Mouse (Mus musculus) MN1 (cell line): ENCODE results near the gene Uso1.
A peak's percentile ranks its signal among the peaks of the same experiment; 100 is the strongest.

ENCODE experiments used
- DNase-seq: peaks from one replicate; pipeline ENCODE4 v3.0.0-alpha.2; 2016; ENCODE audit warnings: low spot score

The Uso1 gene

DNA sequence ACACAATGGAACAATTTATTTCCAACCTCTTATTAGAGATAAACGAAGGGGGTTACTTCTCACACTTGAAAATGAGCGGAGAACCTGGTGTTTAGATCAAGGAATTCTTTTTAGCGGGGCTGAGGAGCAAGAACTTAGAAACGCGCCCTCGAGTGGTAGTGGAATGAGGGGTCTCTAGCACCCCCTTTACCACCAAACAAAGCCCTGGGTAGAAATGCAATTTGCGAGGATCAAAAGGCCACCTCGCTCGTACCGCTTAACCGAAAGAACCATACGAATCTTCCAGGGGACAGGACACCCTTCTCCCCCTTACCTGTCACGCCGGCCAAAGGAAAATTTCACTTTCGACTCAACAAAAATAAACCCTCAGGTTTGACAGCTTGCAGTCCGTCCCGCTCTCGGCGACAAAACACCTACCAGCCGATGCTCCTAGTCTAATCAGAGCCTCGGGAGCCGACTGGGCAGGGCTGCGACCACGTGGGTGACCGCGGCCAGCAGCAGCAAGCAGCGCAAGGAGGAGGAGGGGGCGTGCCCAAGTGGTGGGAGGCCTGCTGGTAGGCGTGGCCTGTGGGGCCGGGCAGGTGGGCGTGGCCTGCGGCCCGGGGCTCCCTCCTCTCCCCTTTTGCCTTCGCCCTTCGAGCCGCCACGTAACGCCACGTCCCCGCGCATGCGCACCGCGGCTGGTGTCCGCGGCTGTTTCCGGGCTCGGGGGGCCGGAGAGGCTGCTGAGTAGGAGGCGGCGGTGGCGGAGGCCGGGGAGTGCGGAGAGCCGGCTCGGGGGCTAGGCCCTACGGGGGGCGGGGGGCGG, at the start of gene Uso1:
Gene Uso1 (plus strand): TSS at position 700 of the 808 bp plus-strand sequence.
- DNase-seq = peak; percentile 98

DNA sequence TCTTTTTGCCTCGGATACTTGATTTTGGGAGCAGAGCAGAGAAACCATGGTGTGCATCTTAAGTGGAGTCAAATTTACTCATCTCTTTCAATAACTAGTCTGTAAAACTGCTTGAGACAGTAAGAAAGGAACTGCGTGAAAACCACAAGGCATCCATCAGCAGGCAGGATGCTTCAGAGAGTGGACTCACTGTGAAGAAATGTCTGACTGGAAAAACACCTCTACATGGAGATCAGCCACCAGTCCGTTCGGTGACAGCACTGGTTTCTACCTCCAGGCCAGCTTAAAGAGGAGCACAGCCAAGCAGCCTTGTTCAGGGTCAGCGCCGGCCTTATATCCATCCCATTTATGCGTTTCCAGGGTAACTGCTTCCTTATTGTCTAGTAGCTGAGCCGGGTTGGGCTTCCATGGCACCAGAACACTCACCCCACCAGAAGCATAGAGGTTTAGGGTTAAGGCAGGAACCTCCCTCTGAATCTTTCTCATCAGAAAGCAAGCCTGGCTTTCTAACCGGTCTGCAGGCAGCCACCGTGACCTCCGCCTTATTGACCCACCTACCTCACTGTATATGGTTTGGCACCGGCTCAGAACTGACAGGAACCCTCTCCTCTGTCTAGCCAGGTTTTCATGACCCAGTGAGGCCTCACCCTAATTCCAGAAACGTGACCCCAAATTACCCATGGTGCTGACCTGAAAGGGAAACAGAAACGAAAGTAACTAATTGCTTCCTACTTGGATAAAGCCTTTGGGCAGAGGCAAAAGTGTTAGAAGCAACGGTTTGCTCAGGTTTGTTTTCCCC, 44.3 kb upstream of the Uso1 start:
- no peak for DNase-seq

DNA sequence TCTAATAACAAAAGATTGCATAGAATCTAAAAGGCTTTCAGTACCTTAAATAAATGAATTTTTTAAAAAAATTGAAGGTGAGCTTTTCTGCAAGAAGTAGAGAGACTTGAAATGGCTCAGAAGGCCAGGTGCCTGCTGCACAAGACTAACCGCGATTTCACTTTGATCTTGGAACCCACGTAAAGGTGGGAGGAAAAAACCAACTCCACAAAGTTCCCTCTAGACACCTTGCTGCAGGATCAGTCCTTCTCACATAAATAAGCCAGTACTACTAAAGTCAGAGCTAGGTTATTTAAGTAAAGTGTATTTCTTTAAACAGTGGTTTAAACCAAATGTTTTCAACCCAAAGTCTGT, 43.7 kb upstream of the Uso1 start:
- no peak for DNase-seq

DNA sequence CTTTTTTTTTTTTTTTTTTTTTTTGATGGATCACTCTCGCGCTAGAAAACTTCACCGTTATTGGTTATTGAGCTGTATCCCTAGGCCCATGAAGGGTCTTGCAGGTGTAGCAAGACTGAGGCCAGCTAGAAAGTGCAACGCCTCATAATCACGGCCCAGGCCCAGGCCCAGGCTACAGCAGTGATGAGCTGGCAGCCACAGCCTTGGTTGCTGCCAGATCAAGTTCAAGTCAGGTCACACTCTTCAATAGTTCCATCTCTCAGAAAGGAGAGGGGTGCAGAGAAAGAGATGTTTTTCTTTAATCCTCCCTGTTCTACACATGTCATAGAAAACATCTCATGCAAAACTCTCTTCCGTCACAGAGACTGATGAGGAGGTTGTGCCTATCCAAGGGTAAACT, 41.0 kb upstream of the Uso1 start:
- DNase-seq = no peak

DNA sequence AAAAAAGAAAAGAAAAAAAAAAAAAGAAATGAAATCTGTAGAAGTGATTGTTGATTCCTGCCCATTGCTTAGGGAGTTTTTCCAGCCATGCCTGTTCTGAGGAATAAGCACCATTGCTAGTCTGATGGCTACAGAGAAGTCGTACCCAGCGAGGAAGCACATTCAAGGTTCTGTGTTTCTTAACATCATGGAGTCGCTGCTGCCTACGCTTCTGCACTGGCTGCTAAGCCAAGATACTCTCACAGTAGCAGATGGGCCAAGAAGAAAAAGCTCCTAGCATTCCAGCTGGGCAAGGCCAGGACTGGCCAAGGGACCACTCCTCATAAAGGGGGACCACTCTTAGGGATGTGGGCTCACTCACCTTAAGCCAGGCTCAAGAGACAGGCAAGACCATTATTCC, 40.0 kb upstream of the Uso1 start:
- DNase-seq = no peak

DNA sequence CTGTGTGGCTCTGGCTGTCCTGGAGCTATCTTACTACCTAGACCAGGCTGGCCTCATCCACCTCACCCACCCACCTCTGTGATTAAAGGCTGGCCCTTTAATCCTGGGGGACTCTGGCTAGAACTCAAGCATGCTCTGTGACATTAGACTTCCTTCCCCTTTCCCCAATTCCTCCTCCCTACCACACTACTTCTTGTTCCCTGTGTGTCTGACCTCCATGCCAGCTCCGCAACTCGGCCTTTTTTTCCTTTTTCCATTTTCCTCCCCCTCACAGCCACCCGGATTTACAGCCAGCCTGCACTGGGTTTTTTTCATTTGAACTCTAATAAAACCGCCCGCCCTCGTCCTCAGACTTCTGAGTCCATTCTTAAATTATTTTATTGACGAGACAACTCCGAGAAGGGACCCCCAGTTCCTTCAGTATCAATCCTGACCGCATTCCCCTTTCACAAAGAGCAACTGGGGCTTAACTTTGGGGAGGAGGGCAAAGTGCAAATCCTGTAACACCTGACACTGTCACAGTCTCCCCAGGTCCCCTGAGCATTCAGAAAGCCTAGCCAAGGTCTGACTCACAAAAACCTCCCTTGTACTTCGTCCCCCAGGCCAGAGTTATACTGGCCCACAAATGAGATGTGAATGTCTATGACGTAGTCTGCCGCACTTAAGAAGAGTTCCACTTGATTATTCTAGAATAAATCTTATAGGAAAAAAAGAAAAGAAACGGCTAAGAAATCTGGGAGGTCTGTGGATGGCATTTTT, 39.2 kb upstream of the Uso1 start:
- DNase-seq = no peak

DNA sequence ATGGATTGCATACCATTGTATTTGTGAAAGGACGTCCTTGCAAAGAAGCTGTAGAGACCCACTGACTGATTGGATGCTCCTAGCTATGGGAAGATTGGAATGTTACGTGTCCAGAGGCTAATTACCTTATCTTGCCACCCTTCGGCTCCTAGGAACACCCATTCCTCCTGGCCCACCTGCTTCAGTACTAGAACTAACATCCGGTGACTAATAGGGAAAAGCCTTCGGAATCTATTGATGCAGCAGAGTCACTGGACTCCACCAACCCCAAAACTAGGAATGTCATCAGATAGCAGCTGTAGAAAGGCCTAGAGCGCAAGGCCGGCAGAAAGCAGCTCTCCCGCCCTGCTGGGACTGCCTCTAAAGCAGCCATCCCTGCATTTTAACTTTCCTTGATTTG, 36.1 kb upstream of the Uso1 start:
- no peak for DNase-seq

DNA sequence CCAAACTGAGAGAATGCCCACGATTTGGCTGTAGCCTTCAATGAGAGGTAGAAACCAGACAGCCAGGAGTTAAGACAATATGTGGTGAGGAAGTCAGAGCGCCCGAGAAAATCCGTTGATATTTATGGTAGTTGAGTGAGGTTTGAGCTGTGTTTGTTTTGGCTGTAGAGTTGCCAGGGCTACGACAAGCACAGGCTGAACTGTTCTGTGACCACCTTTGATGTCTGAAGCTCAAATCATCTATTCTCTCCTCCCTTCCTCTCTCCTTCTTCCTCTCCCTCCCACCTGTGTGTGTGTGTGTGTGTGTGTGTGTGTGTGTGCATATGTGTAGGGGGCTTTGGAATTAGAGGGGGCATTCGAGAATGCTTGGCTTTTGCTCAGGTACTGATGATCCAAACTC, 34.7 kb upstream of the Uso1 start:
- no peak for DNase-seq

DNA sequence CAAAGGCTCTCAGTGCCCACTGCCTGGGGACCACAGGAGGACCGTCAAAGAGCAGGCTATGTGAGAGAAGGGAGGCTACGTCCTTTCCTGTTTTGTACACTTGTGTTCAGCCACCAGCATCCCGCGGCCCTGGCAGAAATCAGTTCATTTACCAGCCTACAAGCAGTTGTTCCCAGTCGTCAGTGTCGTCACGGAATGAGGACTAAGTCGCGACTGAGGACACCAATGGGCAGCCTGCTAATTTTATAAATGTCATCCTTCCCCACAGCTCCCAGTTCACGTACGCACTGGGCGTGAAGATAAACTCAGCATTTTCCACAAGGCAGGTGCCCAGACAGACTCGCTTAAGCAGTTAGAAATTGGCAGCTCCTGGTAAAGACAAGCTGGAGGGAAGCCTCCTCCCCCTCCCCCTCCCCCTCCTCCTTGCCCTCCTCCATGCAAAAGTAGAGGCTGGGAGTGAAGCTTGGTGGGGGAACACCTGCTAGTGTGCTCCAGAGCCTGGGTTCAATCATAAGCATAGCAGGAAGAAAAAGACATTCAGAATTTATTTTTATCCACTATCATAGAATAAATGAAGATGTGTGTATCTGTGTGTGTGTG, 33.8 kb upstream of the Uso1 start:
- no peak for DNase-seq

DNA sequence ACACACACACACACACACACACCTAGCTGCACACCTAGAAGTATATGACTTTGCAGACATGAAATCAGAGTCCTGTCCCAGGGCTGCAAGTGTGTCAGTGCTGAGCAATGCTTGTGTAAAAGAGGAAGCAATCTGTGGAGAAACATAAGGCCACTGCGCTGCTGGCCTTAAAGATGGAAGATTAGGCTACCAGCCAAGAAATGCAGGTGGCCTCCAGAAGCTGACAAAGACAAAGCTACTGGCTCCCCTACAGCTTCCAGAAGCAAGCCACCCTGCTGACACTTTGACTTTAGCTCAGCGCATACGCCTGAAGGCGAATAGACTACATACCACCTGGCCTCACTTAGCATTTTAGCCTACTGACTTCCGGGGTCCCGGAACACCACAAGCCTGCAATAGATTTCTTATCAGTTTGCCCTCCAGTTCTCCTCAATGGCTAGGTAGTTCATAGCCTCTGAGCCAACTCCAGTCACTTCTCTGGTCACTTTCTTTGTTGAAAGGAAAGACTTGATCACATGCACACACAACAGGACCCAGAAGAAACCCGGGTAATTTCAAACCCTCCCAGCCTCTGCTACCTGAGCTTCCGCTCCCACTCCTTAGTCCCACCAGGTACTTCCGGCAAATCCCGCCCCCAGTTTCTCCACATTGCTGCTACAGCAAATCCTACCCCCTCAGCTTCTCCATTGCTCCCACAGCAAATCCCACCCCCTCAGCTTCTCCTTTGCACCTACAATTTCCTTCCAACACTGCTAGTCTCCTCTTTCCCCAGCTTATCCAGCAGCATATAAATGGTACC, 31.2 kb upstream of the Uso1 start:
- peak; percentile 77 for DNase-seq

DNA sequence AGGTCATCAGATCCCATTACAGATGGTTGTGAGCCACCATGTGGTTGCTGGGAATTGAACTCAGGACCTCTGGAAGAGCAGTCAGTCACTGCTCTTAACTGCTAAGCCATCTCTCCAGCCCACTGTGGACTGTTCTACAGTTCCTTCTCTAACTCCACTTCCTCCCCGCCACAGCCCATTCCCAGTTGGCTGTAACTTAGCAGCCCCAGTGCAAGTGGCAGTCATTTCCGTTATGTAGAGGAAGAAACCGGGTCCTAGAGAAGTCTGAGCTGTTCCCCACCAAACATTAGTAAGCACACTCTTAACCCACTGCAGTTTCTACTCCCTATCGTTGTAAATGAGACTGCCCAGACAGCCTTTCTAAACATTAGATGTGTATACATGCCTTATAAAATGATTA, 30.5 kb upstream of the Uso1 start:
- no peak for DNase-seq

DNA sequence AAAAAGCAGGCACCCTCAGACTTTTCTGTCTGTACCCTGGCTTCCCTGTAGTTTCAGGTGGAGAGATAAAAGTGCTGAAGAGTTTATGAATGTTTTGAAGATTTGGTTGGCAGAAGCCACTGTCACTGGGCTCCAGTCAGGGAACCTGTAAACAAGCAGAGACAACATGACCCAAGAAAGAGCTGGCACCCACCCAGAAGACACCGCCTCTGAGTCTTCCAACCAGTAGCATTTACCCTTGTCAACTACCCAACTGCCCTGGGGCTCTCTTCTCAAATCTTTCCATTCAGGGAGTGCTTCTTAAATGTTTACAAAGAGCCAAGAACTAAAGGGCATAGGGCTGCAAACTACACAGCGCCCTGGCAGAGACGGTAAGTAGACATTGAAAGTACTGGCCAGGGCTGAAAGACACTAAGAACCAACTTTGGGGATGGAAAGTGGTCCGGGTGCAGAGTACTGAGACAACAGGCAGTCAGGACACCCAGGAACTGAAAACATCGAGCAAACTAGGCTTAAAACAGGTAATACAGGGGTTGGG, 26.9 kb upstream of the Uso1 start:
- no peak for DNase-seq

DNA sequence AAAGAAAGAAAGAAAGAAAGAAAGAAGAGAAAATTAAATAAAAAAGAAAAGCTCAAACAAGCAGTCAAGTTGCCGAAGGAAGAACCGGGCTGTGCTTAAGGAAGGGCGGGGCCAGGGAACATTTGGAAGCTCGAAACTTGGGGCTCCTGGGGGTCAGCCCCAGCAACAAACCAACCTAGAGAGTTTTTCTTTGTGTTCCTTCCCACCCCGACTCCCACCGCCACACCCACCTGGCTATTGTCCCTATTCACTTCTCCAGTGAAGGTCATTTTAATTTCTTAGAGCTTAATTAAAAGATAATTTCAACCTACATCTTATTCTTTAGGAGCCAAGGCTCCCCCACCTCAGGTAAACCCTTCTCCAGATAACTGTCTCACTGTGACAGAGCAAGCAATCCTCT, 25.6 kb upstream of the Uso1 start:
- no peak for DNase-seq

DNA sequence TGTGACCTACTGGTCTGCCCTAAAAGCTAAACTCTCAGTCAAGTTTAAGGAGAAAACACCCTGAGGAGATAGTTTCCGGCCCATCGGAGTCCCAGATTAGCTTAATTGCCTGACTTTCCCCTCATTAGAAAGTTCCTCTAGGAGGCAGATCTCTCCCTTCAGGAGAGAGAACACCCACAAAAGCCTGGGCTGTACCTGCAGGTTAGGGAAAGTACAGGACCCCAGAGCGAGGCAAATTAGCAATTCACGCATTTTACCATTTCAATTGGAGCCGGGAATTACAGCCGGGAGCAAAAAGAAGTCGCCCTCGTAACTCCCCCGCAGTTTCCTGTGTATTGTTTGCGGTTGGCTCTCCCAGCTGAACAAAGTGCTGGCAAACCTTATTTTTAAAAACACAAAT, 25.2 kb upstream of the Uso1 start:
- no peak for DNase-seq

DNA sequence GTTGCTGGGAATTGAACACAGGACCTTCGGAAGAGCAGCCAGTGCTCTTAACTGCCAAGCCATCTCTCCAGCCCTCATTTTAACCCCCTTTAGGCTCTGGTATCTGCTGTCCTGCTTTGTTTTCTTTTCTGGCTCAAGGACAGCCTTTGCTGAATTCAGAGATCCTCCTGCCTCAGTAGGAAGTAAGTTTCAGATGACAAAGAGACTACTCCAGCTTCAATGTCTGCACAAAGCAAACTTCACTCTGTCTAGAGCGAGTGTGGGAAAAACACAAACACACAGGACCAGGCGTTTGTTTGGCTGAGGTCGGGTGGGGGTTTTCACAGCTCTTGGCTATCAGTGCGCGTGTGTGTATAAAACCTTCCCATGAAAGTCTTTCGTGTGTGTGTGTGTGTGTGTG, 24.3 kb upstream of the Uso1 start:
- no peak for DNase-seq

DNA sequence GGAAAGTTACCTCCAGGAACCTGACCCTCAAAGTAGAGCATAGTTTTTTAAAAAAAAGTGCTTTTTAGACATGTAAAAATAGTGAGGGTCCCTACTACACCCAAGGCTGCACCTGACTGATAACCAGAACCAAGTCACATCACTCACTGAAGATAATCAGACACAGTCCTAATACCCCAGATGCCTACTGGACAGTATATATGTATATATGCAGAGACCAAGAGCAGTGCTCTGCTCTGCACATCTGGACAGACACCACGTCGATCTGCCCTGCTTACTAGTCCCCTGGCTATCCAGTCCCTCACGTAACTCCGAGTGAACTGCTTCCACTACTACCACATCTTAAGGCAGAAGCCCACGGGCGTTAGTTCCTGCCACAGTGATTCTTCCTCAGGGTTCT, 23.5 kb upstream of the Uso1 start:
- no peak for DNase-seq

DNA sequence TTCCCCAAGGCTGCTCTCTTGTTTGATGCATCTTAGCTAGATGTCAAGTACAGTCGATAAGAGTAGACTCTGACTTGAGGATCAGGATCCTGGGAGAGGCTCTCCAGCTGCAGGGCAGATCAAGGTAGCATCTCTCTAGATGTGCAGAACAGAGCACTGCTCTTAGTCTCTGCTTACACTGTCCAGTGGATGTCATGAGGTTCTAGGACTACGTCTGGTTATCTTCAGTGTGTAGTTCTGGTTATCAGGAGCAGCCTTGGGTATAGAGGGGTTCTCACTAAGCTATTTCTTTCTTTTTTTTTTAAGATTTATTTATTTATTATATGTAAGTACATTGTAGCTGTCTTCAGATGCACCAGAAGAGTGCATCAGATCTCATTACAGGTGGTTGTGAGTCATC, 22.8 kb upstream of the Uso1 start:
- no peak for DNase-seq

DNA sequence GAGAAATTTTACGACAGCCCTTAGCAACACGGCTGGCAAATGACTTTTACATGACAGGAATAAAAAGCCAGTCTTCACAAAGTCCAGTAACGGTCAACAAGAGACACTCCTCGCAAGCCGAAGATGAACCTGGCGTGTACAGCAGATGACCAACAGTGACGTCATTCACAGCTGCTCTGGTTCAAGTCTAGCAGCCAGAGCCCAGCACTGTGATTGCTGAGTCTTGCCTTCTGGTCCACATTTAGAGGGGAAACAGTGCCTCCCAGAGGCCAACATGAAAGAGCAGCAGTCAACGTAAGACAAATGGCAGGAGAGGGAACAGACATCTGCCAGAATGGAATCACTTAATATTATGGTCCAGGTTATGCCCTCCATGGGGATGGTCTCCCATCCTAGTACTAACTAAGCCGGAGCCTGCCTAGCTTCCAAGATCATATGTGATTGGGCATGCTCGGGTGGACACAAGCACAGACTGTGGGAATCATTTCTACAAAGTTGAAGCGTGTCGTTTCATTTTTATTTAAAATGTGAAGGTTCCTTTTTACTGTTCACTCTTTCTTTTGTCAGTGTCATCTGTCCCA, 19.8 kb upstream of the Uso1 start:
- DNase-seq = peak; percentile 94

DNA sequence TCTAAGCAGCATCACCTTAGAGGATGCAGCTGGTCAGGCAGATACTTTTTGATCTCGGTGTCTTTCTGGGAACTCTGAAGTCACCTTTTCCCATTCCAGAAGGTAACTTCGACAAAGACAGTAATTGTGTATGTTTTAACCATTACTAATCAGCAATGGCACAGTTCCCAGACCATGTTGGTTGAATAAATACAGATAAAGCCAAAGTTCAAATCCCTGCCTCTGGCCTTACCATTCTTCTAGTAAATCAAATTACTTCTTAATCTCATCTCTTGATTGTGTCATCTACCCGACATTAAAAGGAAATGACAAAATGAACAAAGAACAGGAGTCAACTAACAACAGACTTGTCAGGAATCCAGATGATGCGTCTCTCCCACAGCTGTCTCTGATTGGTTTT, 16.1 kb upstream of the Uso1 start:
- DNase-seq = peak; percentile 81

DNA sequence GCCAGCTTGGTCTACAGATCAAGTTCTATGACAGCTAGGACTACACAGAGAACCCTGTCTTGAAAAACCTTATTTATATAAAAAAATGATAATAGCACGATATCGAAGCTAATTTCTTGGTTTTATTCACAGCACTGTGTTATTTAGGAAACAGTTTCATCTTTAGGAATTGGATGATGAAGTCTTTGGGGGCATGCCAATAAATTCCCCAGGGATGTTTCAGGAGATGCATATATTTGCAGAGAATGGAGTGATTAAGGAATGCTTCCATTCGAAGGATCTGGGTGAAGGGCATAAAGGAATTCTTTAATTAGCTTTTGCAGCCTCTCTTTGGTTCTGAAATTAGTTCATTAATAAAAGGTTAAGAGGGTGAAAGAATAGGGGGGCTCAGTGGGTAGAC, 12.3 kb upstream of the Uso1 start:
- DNase-seq = no peak

DNA sequence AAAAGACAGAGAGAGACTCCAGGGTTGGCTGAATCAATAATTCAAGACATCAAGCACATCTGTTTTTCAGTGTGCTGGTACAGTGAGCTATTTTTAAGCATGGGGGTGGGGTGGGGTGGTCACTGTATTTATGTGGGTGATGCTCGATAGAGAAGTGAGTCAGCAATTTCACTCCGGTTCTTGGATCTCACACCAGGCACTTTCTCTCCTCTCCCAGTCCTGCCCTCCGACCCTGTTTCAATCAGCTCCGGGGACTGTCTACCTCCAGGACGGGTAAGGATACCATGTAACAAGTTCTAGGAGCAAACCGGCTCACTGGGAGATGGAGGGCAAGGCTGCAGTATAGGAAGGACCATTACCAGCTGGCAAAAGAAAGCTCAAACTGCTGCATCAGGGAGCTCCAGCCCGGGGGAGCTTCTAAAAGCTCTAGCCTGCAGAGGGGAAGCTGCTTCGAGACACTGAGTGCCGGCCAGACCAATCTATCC, 10.6 kb upstream of the Uso1 start:
- peak; percentile 46 for DNase-seq
